Mouse (Mus musculus) MEL (cell line): ENCODE data around the gene Dmkn. TPM values are rescaled to one million over a fixed set of nuclear protein-coding genes. Genes with fewer than 3 reads are reported as not detected.

Experiments
- DNase-seq: peaks from one replicate; pipeline ENCODE4 v3.0.0; 2011; ENCODE audit warnings: low read depth, low spot score
- H3K27ac ChIP-seq: 2 replicates; pipeline ENCODE4 v1.5.1; 2012; ENCODE audit warnings: low read depth, mild to moderate bottlenecking, control low read depth, low read length, moderate library complexity; ENCODE audit not compliant: control insufficient read depth
- H3K27me3 ChIP-seq, 2 experiments: fragments of 150-350 bp in 1 of 2; sonication (generic) in 1 of 2; 2 replicates each; pipeline ENCODE4 v1.6.1; 2012; ENCODE audit warnings: low read length in 2 of 2, mild to moderate bottlenecking in 2 of 2, improper control_type of control experiment in 1 of 2, moderate library complexity in 1 of 2; ENCODE audit not compliant: insufficient read depth in 2 of 2, control insufficient read depth in 1 of 2
- H3K36me3 ChIP-seq, 2 experiments: 2 replicates each; pipeline ENCODE4 v1.6.1; 2012 to 2014; ENCODE audit warnings: low read length in 2 of 2, improper control_type of control experiment in 1 of 2, inconsistent platforms in 1 of 2, mild to moderate bottlenecking in 1 of 2; ENCODE audit not compliant: insufficient read depth in 2 of 2, control insufficient read depth in 1 of 2
- H3K4me1 ChIP-seq, 2 experiments: fragments of 150-350 bp in 1 of 2; sonication (generic) in 1 of 2; 2 replicates each; pipeline ENCODE4 v1.6.1; 2012; ENCODE audit warnings: low read length in 2 of 2, improper control_type of control experiment in 1 of 2, mild to moderate bottlenecking in 1 of 2; ENCODE audit not compliant: insufficient read depth in 2 of 2, control insufficient read depth in 1 of 2
- H3K4me3 ChIP-seq, 2 experiments: fragments of 150-350 bp in 1 of 2; sonication (generic) in 1 of 2; 2 replicates each; pipeline ENCODE4 v1.5.1; 2012; ENCODE audit warnings: low read depth in 2 of 2, low read length in 2 of 2, mild to moderate bottlenecking in 2 of 2, moderate library complexity in 2 of 2, control low read depth in 1 of 2, improper control_type of control experiment in 1 of 2; ENCODE audit not compliant: control insufficient read depth in 1 of 2, insufficient read depth in 1 of 2
- H3K79me2 ChIP-seq: 2 replicates; pipeline ENCODE4 v1.6.1; 2012; ENCODE audit warnings: mild to moderate bottlenecking, low read length, moderate library complexity; ENCODE audit not compliant: control insufficient read depth, poor library complexity, insufficient read depth
- H3K9ac ChIP-seq: 2 replicates; pipeline ENCODE4 v1.6.1; 2012; ENCODE audit warnings: low read depth, mild to moderate bottlenecking, control low read depth, low read length, moderate library complexity; ENCODE audit not compliant: control insufficient read depth, poor library complexity, severe bottlenecking
- H3K9me3 ChIP-seq: fragments of 150-350 bp; sonication (generic); replicated peaks from 2 replicates; pipeline ENCODE4 v1.6.1; 2012; ENCODE audit warnings: mild to moderate bottlenecking, low read length, improper control_type of control experiment, moderate library complexity; ENCODE audit not compliant: insufficient read depth
- BHLHE40 ChIP-seq: IDR thresholded peaks from 2 replicates; pipeline ENCODE4 v1.6.1; 2012; ENCODE audit warnings: low read depth, mild to moderate bottlenecking, inconsistent platforms, low read length, improper control_type of control experiment, borderline replicate concordance
- ELF1 ChIP-seq: IDR thresholded peaks from 2 replicates; pipeline ENCODE4 v1.6.1; 2014; ENCODE audit warnings: low read depth, mild to moderate bottlenecking, inconsistent platforms, low read length, improper control_type of control experiment, moderate library complexity
- EP300 ChIP-seq, 2 experiments: IDR thresholded peaks; 2 replicates each; pipeline ENCODE4 v1.6.1; 2011; ENCODE audit warnings: improper control_type of control experiment in 2 of 2, low read length in 2 of 2, low read depth in 1 of 2, mild to moderate bottlenecking in 1 of 2
- MAX ChIP-seq: IDR thresholded peaks from 2 replicates; pipeline ENCODE4 v1.6.1; 2011; ENCODE audit warnings: low read length, improper control_type of control experiment
- MXI1 ChIP-seq: IDR thresholded peaks from 2 replicates; pipeline ENCODE4 v1.6.1; 2011; ENCODE audit warnings: mild to moderate bottlenecking, low read depth, low read length, improper control_type of control experiment
- MYB ChIP-seq: IDR thresholded peaks from 2 replicates; pipeline ENCODE4 v1.6.1; 2011; ENCODE audit warnings: mild to moderate bottlenecking, low read depth, low read length, improper control_type of control experiment
- MYC ChIP-seq: IDR thresholded peaks from 2 replicates; pipeline ENCODE4 v1.6.1; 2011; ENCODE audit warnings: low read depth, mild to moderate bottlenecking, low read length, improper control_type of control experiment, moderate library complexity
- NELFE ChIP-seq: IDR thresholded peaks from 2 replicates; pipeline ENCODE4 v1.6.1; 2011; ENCODE audit warnings: low read depth, low read length, improper control_type of control experiment
- NRF1 ChIP-seq: IDR thresholded peaks from 2 replicates; pipeline ENCODE4 v1.6.1; 2014; ENCODE audit warnings: low read depth, mild to moderate bottlenecking, inconsistent platforms, low read length, improper control_type of control experiment, moderate library complexity; ENCODE audit not compliant: poor library complexity, insufficient read depth, severe bottlenecking
- POLR2A ChIP-seq, 2 experiments: IDR thresholded peaks; 2 replicates each; pipeline ENCODE4 v1.6.1; 2011 to 2012; ENCODE audit warnings: low read length in 2 of 2, mild to moderate bottlenecking in 2 of 2, control low read depth in 1 of 2, improper control_type of control experiment in 1 of 2, low read depth in 1 of 2, moderate library complexity in 1 of 2; ENCODE audit not compliant: control insufficient read depth in 1 of 2, insufficient read depth in 1 of 2, poor library complexity in 1 of 2
- RCOR1 ChIP-seq: IDR thresholded peaks from 2 replicates; pipeline ENCODE4 v1.6.1; 2012; ENCODE audit warnings: low read depth, mild to moderate bottlenecking, inconsistent platforms, low read length, improper control_type of control experiment
- SIN3A ChIP-seq: IDR thresholded peaks from 2 replicates; pipeline ENCODE4 v1.6.1; 2012; ENCODE audit warnings: low read length, improper control_type of control experiment, inconsistent platforms
- TBP ChIP-seq: IDR thresholded peaks from 2 replicates; pipeline ENCODE4 v1.8.0; 2011; ENCODE audit warnings: low read depth, low read length, improper control_type of control experiment
- TCF12 ChIP-seq: IDR thresholded peaks from 2 replicates; pipeline ENCODE4 v1.6.1; 2014; ENCODE audit warnings: low read depth, mild to moderate bottlenecking, inconsistent platforms, low read length, improper control_type of control experiment, moderate library complexity
- UBTF ChIP-seq: IDR thresholded peaks from 2 replicates; pipeline ENCODE4 v1.6.1; 2012; ENCODE audit warnings: low read depth, mild to moderate bottlenecking, inconsistent platforms, low read length, improper control_type of control experiment, moderate library complexity, borderline replicate concordance; ENCODE audit not compliant: insufficient read depth
- USF2 ChIP-seq, 2 experiments: IDR thresholded peaks; 2 replicates each; pipeline ENCODE4 v1.6.1; 2011 to 2012; ENCODE audit warnings: improper control_type of control experiment in 2 of 2, low read length in 2 of 2, borderline replicate concordance in 1 of 2, inconsistent platforms in 1 of 2, low read depth in 1 of 2, mild to moderate bottlenecking in 1 of 2; ENCODE audit not compliant: insufficient read depth in 1 of 2
- ZKSCAN1 ChIP-seq: IDR thresholded peaks from 2 replicates; pipeline ENCODE4 v1.6.1; 2012; ENCODE audit warnings: low read depth, mild to moderate bottlenecking, inconsistent platforms, low read length, improper control_type of control experiment, moderate library complexity
- ZNF384 ChIP-seq: IDR thresholded peaks from 2 replicates; pipeline ENCODE4 v1.6.1; 2012; ENCODE audit warnings: low read depth, mild to moderate bottlenecking, inconsistent platforms, low read length, improper control_type of control experiment
- polyA plus RNA-seq, 2 experiments: library from polyadenylated mRNA; stranded (reverse) in 1 of 2; unstranded in 1 of 2; fragments of >175 nt in 1 of 2; fragments of >200 nt in 1 of 2; gene quantifications; 2 replicates each; pipeline versions ENCODE4 v1.2.1 to v1.2.4; 2012; ENCODE audit warnings: low replicate concordance in 2 of 2, low read depth in 1 of 2; ENCODE audit not compliant: insufficient read length in 2 of 2, insufficient read depth in 1 of 2, missing spikeins in 1 of 2
- total RNA-seq: library from RNA; depleted of rRNA; stranded (reverse); fragments of 300-350 nt; gene quantifications from 2 replicates; pipeline ENCODE4 v1.2.3, GENCODE M21; 2012

Dmkn gene
- total and polyA plus RNA-seq, 3 experiments: not detected

DNA sequence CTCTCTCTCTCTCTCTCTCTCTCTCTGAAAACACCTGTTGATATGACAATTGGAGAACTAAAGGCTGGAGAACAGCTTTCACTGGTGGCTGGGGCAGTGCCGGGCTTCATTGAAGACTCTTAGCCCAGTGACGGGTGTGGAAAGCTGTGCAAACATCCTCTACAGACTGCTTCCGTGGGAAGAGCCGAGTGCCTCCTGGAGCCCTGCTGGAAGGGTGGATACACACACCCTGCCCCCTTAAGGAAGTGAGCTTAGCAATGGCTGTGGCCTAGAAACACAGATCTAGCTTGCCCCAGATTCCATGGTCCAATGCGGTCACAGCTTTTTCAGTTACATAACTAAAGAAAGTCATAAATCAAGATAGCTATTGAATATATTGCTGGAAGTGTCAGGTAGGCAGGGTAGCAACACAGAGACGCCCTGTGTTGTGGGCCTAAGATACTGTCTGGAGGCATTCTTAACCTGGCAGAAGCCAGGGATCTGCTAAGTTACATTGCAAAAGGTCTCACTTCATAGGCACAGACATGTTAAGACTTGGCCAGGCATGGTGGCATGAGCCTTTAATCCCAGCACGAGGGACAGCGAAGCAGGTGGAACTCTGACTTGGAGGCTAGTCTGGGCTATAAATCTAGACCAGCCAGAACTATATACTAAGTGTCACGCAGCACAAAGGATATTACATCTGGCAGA lies 40.6 kb downstream of the Dmkn start:
- H3K27ac ChIP-seq: no peak overlapping the region
- no peak for DNase-seq
- no peak for TF ChIP-seq POLR2A (IDR thresholded peaks at IDR 0.05; ENCODE audit: control insufficient read depth in 1 of 2, insufficient read depth in 1 of 2, low read depth in 1 of 2, low read length in 2 of 2, poor library complexity in 1 of 2)
- no peak for TF ChIP-seq RCOR1
- TF ChIP-seq MAX: no peak
- TF ChIP-seq ELF1: no peak
- no peak for TF ChIP-seq ZKSCAN1
- no peak for TF ChIP-seq NELFE
- TF ChIP-seq BHLHE40: no peak
- no peak for TF ChIP-seq ZNF384
- TF ChIP-seq MXI1: no peak
- TF ChIP-seq UBTF: no peak
- TF ChIP-seq EP300 (IDR thresholded peaks at IDR 0.05; ENCODE audit: low read depth in 1 of 2, low read length in 2 of 2): no peak
- no peak for TF ChIP-seq NRF1
- TF ChIP-seq USF2 (IDR thresholded peaks at IDR 0.05; ENCODE audit: borderline replicate concordance in 1 of 2, insufficient read depth in 1 of 2, low read depth in 1 of 2, low read length in 2 of 2): no peak
- no peak for TF ChIP-seq TCF12
- TF ChIP-seq MYC: no peak
- TF ChIP-seq TBP: no peak
- no peak for TF ChIP-seq SIN3A
- no peaks in the 10 kb centered on the region for H3K36me3 ChIP-seq
- H3K79me2 ChIP-seq: no peaks in the 10 kb centered on the region
- no peak overlapping the region for H3K4me3 ChIP-seq
- H3K9me3 ChIP-seq: no peaks in the 10 kb centered on the region
- H3K4me1 ChIP-seq: no peaks in the 10 kb centered on the region; a peak in 1 of 4 replicates
- no peaks in the 10 kb centered on the region; a peak in 1 of 4 replicates for H3K27me3 ChIP-seq
- no peak overlapping the region for H3K9ac ChIP-seq

DNA sequence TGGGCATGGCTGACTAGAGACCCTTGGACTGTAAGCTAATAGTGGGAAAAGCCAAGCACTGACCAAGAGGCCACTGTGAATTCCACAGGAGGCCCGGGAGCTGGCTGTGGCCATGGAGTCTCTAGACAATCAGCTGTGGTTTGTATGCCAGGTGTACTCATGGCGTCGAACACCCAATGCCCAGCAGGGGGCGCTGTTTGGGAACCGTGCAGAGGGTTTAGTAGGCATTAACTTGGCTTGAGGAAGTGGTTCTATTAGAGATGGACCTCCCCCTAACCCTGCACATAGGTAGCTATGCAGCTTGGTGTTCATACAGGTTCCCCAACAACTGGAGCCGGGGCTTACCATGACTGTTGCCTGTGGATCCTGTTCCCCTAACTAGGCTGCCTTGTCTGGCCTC lies 42.4 kb downstream of the Dmkn start:
- Histone ChIP-seq H3K27me3 (no peaks in the 10 kb centered on the region; a peak in 1 of 4 replicates), H3K4me1 (no peaks in the 10 kb centered on the region; a peak in 1 of 4 replicates), H3K9ac (no peak overlapping the region), H3K79me2 (no peaks in the 10 kb centered on the region), H3K9me3 (no peaks in the 10 kb centered on the region), H3K4me3 (no peak overlapping the region), H3K36me3 (no peaks in the 10 kb centered on the region), H3K27ac (no peak overlapping the region)
- no peak for DNase-seq
- no peak for TF ChIP-seq MYB
